Mouse (Mus musculus) right cerebral cortex, postnatal 14 days (tissue): Measurements from ENCODE around the gene Pou6f1.
"Not testable (repeated sequence)": the region's sequence is repeated elsewhere in the genome, so short reads cannot be mapped to it uniquely, and the experiment has no call there.

Experiments
- DNase-seq: peaks from one replicate; pipeline ENCODE4 v3.0.0; 2022

Pou6f1 gene

GRCm38 (mm10) chr15:100574378-100574777 is 25.4 kb downstream of the Pou6f1 start:
- DNase-seq = no peak

- DNase-seq = no peak
Observed at GRCm38 (mm10) chr15:100573946-100574345, 25.8 kb downstream of the Pou6f1 start.

- DNase-seq = no peak
Observed at GRCm38 (mm10) chr15:100569239-100569638, 30.5 kb downstream of the Pou6f1 start.

- no peak for DNase-seq
Observed at GRCm38 (mm10) chr15:100566531-100566930, 33.3 kb downstream of the Pou6f1 start.

GRCm38 (mm10) chr15:100557705-100558433 is 41.9 kb downstream of the Pou6f1 start:
- no peak for DNase-seq

GRCm38 (mm10) chr15:100556378-100556777 is 43.4 kb downstream of the Pou6f1 start:
- no peak for DNase-seq

- no peak for DNase-seq
Observed at GRCm38 (mm10) chr15:100555965-100556364, 43.8 kb downstream of the Pou6f1 start.

- DNase-seq = peak; percentile 97
Observed at GRCm38 (mm10) chr15:100551326-100552307, 48.2 kb downstream of the Pou6f1 start, which contains the start of gene Tfcp2. Gene Tfcp2 (minus strand): TSS chr15:100552008.

GRCm38 (mm10) chr15:100550280-100550679 is 49.5 kb downstream of the Pou6f1 start:
- no peak for DNase-seq

GRCm38 (mm10) chr15:100543651-100544030 is 56.1 kb downstream of the Pou6f1 start:
- DNase-seq = not testable (repeated sequence)

GRCm38 (mm10) chr15:100542876-100543650 is 56.7 kb downstream of the Pou6f1 start:
- DNase-seq = not testable (repeated sequence)

- no peak for DNase-seq
Observed at GRCm38 (mm10) chr15:100541426-100541825, 58.4 kb downstream of the Pou6f1 start.

- DNase-seq = not testable (repeated sequence)
Observed at GRCm38 (mm10) chr15:100541001-100541400, 58.8 kb downstream of the Pou6f1 start.

- no peak for DNase-seq
Observed at GRCm38 (mm10) chr15:100539411-100539810, 60.4 kb downstream of the Pou6f1 start.

- DNase-seq = no peak
Observed at GRCm38 (mm10) chr15:100537913-100538312, 61.9 kb downstream of the Pou6f1 start.

GRCm38 (mm10) chr15:100527900-100528299 is 71.9 kb downstream of the Pou6f1 start:
- DNase-seq = no peak

GRCm38 (mm10) chr15:100525405-100525804 is 74.4 kb downstream of the Pou6f1 start:
- no peak for DNase-seq
